Mouse (Mus musculus) MEL (cell line): ENCODE results near the gene Smim13.

Experiments used
- CTCF ChIP-seq, 3 experiments: IDR thresholded peaks in 2 of 3; conservative IDR thresholded peaks in 1 of 3; 2 replicates each; pipeline ENCODE4 v1.5.1; 2011 to 2012; ENCODE audit warnings: low read length in 3 of 3, low read depth in 2 of 3, mild to moderate bottlenecking in 2 of 3, improper control_type of control experiment in 1 of 3, inconsistent platforms in 1 of 3, mixed read lengths in 1 of 3, moderate library complexity in 1 of 3; ENCODE audit not compliant: control insufficient read depth in 1 of 3, insufficient read depth in 1 of 3, poor library complexity in 1 of 3, severe bottlenecking in 1 of 3
- EP300 ChIP-seq, 2 experiments: IDR thresholded peaks; 2 replicates each; pipeline ENCODE4 v1.6.1; 2011; ENCODE audit warnings: improper control_type of control experiment in 2 of 2, low read length in 2 of 2, low read depth in 1 of 2, mild to moderate bottlenecking in 1 of 2
- GATA1 ChIP-seq: IDR thresholded peaks from 2 replicates; pipeline ENCODE4 v1.6.1; 2011; ENCODE audit warnings: low read depth, low read length, improper control_type of control experiment
- MXI1 ChIP-seq: IDR thresholded peaks from 2 replicates; pipeline ENCODE4 v1.6.1; 2011; ENCODE audit warnings: mild to moderate bottlenecking, low read depth, low read length, improper control_type of control experiment
- POLR2A ChIP-seq, 2 experiments: IDR thresholded peaks; 2 replicates each; pipeline ENCODE4 v1.6.1; 2011 to 2012; ENCODE audit warnings: low read length in 2 of 2, mild to moderate bottlenecking in 2 of 2, control low read depth in 1 of 2, improper control_type of control experiment in 1 of 2, low read depth in 1 of 2, moderate library complexity in 1 of 2; ENCODE audit not compliant: control insufficient read depth in 1 of 2, insufficient read depth in 1 of 2, poor library complexity in 1 of 2
- RCOR1 ChIP-seq: IDR thresholded peaks from 2 replicates; pipeline ENCODE4 v1.6.1; 2012; ENCODE audit warnings: low read depth, mild to moderate bottlenecking, inconsistent platforms, low read length, improper control_type of control experiment
- TBP ChIP-seq: IDR thresholded peaks from 2 replicates; pipeline ENCODE4 v1.8.0; 2011; ENCODE audit warnings: low read depth, low read length, improper control_type of control experiment
- ZNF384 ChIP-seq: IDR thresholded peaks from 2 replicates; pipeline ENCODE4 v1.6.1; 2012; ENCODE audit warnings: low read depth, mild to moderate bottlenecking, inconsistent platforms, low read length, improper control_type of control experiment

- no peak for TF ChIP-seq MXI1
- no peak for TF ChIP-seq CTCF (IDR thresholded peaks at IDR 0.05 in 2 of 3, conservative IDR thresholded peaks at IDR 0.05 in 1 of 3; ENCODE audit: control insufficient read depth in 1 of 3, insufficient read depth in 1 of 3, low read depth in 2 of 3, low read length in 3 of 3, poor library complexity in 1 of 3, severe bottlenecking in 1 of 3)
- no peak for TF ChIP-seq GATA1
- TF ChIP-seq ZNF384: no peak
- no peak for TF ChIP-seq EP300 (IDR thresholded peaks at IDR 0.05; ENCODE audit: low read depth in 1 of 2, low read length in 2 of 2)
- no peak for TF ChIP-seq TBP
- TF ChIP-seq RCOR1: no peak
- no peak for TF ChIP-seq POLR2A (IDR thresholded peaks at IDR 0.05; ENCODE audit: control insufficient read depth in 1 of 2, insufficient read depth in 1 of 2, low read depth in 1 of 2, low read length in 2 of 2, poor library complexity in 1 of 2)
Observed at GRCm38 (mm10) chr13:41211276-41211675, 38.4 kb upstream of the Smim13 start.
